Mouse (Mus musculus) limb, embryonic 14.5 days (tissue): ENCODE data around the gene Car3. TPM values are rescaled to one million over a fixed set of nuclear protein-coding genes. Genes with fewer than 3 reads are reported as not detected.

Experiments used
- ATAC-seq: fragments of 200-750 bp; cut with Nextera tagmentation; 2 replicates; pipeline ENCODE4 v1.8.0; 2017; ENCODE audit warnings: low read depth, moderate number of reproducible peaks, moderate TSS enrichment; ENCODE audit not compliant: low FRiP score
- DNase-seq: peaks from one replicate; pipeline ENCODE4 v3.0.0-alpha.2; 2015; ENCODE audit warnings: low spot score
- H3K27ac ChIP-seq: fragments of 300-500 bp; sonication (generic); replicated peaks from 2 replicates; pipeline ENCODE4 v1.5.1; 2014; ENCODE audit warnings: low read depth, mild to moderate bottlenecking, low read length, moderate library complexity, mixed read lengths
- H3K27me3 ChIP-seq: fragments of 300-500 bp; sonication (generic); 2 replicates; pipeline ENCODE4 v1.6.1; 2014; ENCODE audit warnings: low read length, mixed read lengths; ENCODE audit not compliant: control insufficient read depth, insufficient read depth
- H3K36me3 ChIP-seq: fragments of 300-500 bp; sonication (generic); 2 replicates; pipeline ENCODE4 v1.6.1; 2014; ENCODE audit warnings: mild to moderate bottlenecking, low read length, moderate library complexity, mixed read lengths; ENCODE audit not compliant: control insufficient read depth, insufficient read depth
- H3K4me1 ChIP-seq: fragments of 300-500 bp; sonication (generic); 2 replicates; pipeline ENCODE4 v1.6.1; 2014; ENCODE audit warnings: antibody characterized with exemption, low read length, mixed read lengths; ENCODE audit not compliant: control insufficient read depth, insufficient read depth
- H3K4me2 ChIP-seq: fragments of 300-500 bp; sonication (generic); replicated peaks from 2 replicates; pipeline ENCODE4 v1.6.1; 2014; ENCODE audit warnings: low read depth, mild to moderate bottlenecking, low read length, moderate library complexity; ENCODE audit not compliant: severe bottlenecking
- H3K4me3 ChIP-seq: fragments of 300-500 bp; sonication (generic); replicated peaks from 2 replicates; pipeline ENCODE4 v1.5.1; 2014; ENCODE audit warnings: low read length
- H3K9ac ChIP-seq: fragments of 300-500 bp; sonication (generic); 2 replicates; pipeline ENCODE4 v1.6.1; 2014; ENCODE audit warnings: mild to moderate bottlenecking, low read depth, low read length, moderate library complexity; ENCODE audit not compliant: severe bottlenecking
- H3K9me3 ChIP-seq: fragments of 300-500 bp; sonication (generic); 2 replicates; pipeline ENCODE4 v1.6.1; 2016; ENCODE audit warnings: low read length; ENCODE audit not compliant: control insufficient read depth
- POLR2A ChIP-seq: fragments of 200-500 bp; IDR thresholded peaks from 2 replicates; pipeline ENCODE4 v1.8.0; 2012; ENCODE audit warnings: inconsistent platforms, mild to moderate bottlenecking, moderate library complexity, borderline replicate concordance; ENCODE audit not compliant: insufficient read depth, insufficient read length; ENCODE audit errors: extremely low read depth
- WGBS: fragments of 180-500 bp; shearing (Covaris S2); extraction: QIAGEN DNeasy Blood & Tissue Kit; methylation state at CpG from one replicate; pipeline ENCODE4 v1.1.7; 2014; 5-methylcytosine and 5-hydroxymethylcytosine counted together
- polyA plus RNA-seq, 2 experiments: library from polyadenylated mRNA; depleted of rRNA in 1 of 2; stranded (reverse) in 1 of 2; unstranded in 1 of 2; fragments of >200 nt; fragmentation: Nextera tagmentation in 1 of 2; extraction: Ambion mirVana in 1 of 2; gene quantifications; 2 replicates each; pipeline versions ENCODE4 v1.2.1 to v1.2.3; 2012 to 2014

Car3 gene
- polyA plus RNA-seq, 2 experiments: 13.3 to 35.0 TPM

DNA sequence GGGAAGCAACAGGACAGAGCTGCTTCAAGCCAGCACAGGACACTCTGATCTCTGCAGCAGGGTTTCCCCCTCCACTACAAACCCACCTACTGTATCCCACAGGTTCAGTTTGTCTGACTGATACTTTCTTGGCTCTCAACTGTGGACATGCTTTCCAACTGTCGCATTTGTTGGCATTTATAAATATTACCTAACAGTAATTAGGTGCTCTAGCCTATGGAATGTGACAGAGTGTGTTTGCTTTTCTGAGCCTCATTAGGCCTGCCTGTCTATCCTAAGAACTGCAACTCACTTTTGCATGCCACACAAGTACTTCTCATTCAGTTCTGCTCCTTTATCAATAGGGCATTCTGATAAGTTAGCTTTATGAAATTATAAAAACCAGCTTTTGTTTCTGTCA lies 8.9 kb upstream of the Car3 start:
- WGBS: 57% methylated on average over 1 of the region's 1 CpGs
- Histone ChIP-seq H3K9me3 (no peaks in the 10 kb centered on the region), H3K9ac (no peak overlapping the region), H3K36me3 (no peaks in the 10 kb centered on the region), H3K27me3 (no peaks in the 10 kb centered on the region), H3K27ac (no peak overlapping the region), H3K4me1 (no peaks in the 10 kb centered on the region), H3K4me2 (no peak overlapping the region), H3K4me3 (no peak overlapping the region)
- DNase-seq (no peak), ATAC-seq (no peak)
- no peak for TF ChIP-seq POLR2A

DNA sequence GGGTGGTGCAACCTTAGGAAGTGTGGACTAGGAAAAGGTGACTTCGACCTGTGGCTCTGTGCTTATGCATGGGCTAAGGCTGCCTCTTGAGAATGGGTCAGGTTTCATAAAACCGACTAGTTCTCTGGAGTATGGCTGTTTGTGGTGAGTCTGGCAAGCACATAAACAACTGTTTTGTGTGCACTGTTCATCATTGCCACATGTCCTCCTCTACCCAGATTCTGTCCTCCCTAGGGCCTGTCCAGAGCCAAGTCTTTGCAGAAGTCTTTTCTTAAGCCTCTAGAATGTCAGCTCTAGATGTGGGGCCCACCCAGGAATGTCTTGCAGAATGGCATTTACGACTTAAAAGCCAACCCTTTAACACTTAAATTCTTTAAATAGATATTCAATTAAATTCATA lies 5.4 kb upstream of the Car3 start:
- Histone ChIP-seq H3K4me2 (no peak overlapping the region), H3K27ac (no peak overlapping the region), H3K36me3 (no peaks in the 10 kb centered on the region), H3K4me1 (peaks cover 8% of the 10 kb centered on the region; the same call in 1 of the 2 replicates), H3K27me3 (no peaks in the 10 kb centered on the region), H3K9me3 (no peaks in the 10 kb centered on the region), H3K4me3 (no peak overlapping the region), H3K9ac (no peak overlapping the region)
- TF ChIP-seq POLR2A: no peak
- WGBS: 80% methylated on average over 3 of the region's 3 CpGs
- DNase-seq (no peak), ATAC-seq (no peak)

DNA sequence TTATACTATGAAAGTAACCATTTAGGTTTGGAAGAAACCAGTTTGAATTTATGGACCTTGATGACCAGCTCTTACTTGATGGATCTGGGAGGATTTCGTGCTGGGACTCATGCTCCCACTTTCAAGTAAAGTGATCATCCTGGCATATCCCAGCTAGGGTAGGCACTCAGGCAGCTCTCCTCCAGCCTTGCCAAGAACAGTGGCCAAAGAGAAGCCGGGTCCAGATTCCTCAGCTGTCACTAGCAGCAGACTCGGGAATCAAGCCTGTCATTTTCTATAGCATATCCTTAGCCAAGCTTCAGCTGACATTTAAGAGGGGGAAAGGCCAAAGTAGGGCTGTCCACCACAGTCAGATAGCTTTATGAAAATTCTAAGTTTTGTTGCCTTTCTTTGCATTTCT lies 3.0 kb upstream of the Car3 start:
- TF ChIP-seq POLR2A: no peak
- no peaks in the 10 kb centered on the region for H3K27me3 ChIP-seq
- 79% methylated on average over 3 of the region's 3 CpGs for WGBS
- H3K4me2 ChIP-seq: no peak overlapping the region
- H3K27ac ChIP-seq: no peak overlapping the region
- DNase-seq (no peak), ATAC-seq (no peak)
- H3K4me1 ChIP-seq: peaks cover 12% of the 10 kb centered on the region; the same call in 1 of the 2 replicates
- H3K4me3 ChIP-seq: no peak overlapping the region
- H3K9ac ChIP-seq: no peak overlapping the region
- H3K9me3 ChIP-seq: no peaks in the 10 kb centered on the region
- no peaks in the 10 kb centered on the region for H3K36me3 ChIP-seq

DNA sequence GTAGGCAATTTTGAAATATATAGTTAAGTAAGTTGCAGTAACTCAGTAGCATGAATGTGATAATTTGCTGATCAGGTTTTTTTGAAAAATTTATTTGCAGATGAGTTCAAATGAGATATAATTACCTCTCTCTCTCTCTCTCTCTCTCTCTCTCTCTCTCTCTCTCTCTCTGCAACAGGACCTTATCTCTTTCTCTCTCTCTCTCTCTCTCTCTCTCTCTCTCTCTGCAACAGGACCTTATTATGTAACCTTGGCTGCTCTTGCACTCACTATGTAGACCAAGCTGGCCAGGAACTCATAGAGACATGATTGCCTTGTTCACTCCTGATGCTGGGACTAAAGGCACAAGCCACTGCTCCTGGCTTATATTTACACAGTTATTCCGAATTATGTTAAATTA lies 2.1 kb upstream of the Car3 start:
- Histone ChIP-seq H3K36me3 (no peaks in the 10 kb centered on the region), H3K4me2 (no peak overlapping the region), H3K27me3 (no peaks in the 10 kb centered on the region), H3K9ac (no peak overlapping the region), H3K4me1 (peaks cover 12% of the 10 kb centered on the region; the same call in 1 of the 2 replicates), H3K9me3 (no peaks in the 10 kb centered on the region), H3K27ac (no peak overlapping the region), H3K4me3 (no peak overlapping the region)
- DNase-seq: no peak
- no peak for ATAC-seq
- no peak for TF ChIP-seq POLR2A
- 85% methylated on average over 1 of the region's 1 CpGs for WGBS

DNA sequence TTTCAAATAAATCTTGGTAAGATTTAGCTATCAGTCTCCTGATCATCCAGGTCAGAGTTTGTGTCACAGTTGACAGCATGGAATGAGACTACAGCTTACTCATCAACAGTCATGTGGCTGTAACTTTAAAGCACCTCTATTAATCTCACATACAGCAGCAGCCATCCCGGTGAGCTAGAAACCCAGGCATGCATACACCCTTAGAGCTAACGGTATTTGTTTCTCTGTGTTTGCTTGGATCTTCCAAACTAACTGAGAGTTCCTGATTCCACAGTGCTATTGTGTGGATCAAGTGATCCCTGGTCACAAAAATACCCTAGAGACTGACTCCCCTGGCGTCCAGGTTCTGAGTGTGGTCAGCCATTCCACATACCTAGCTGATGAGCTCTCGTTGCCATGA lies 1.5 kb upstream of the Car3 start:
- Histone ChIP-seq H3K4me2 (no peak overlapping the region), H3K4me1 (peaks cover 12% of the 10 kb centered on the region; the same call in 1 of the 2 replicates), H3K27ac (no peak overlapping the region), H3K4me3 (no peak overlapping the region), H3K36me3 (no peaks in the 10 kb centered on the region), H3K9me3 (no peaks in the 10 kb centered on the region), H3K9ac (no peak overlapping the region), H3K27me3 (no peaks in the 10 kb centered on the region)
- no peak for DNase-seq
- ATAC-seq: no peak
- 37% methylated on average over 4 of the region's 4 CpGs for WGBS
- TF ChIP-seq POLR2A: no peak

DNA sequence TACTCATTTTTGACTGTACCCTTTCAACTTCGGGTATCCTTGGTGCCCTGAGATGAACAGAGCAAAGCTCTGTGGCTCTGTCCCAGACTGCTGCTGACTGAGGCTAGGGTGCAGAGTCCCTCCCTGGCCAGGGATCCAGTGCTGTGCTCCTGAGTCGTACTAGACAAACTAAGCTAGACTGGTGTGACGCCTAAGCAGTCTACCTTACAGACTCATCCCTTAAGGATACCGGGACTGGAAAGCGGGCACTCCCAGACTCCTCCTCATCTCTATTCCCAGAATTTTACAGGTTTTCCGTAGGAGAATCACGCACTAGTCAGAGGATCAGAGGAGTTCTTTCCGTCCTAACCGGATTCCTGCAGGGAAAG lies 674 bp upstream of the Car3 start:
- Histone ChIP-seq H3K36me3 (no peaks in the 10 kb centered on the region), H3K9me3 (no peaks in the 10 kb centered on the region), H3K27me3 (no peaks in the 10 kb centered on the region), H3K9ac (peak overlapping the region; percentile 50), H3K4me1 (peaks cover 12% of the 10 kb centered on the region; the same call in 1 of the 2 replicates), H3K4me3 (peak overlapping the region; percentile 26), H3K27ac (no peak overlapping the region), H3K4me2 (peak overlapping the region; percentile 61)
- DNase-seq (no peak), ATAC-seq (peak; percentile 65)
- no peak for TF ChIP-seq POLR2A
- WGBS: under 1% methylated on average over 9 of the region's 9 CpGs
